Mouse (Mus musculus) E14TG2a.4 (cell line): ENCODE measurements around the gene Ric3.

Source experiments
- H3K27me3 ChIP-seq: 2 replicates; pipeline ENCODE4 v1.6.1; 2014; ENCODE audit warnings: low read length, control low read depth; ENCODE audit not compliant: insufficient read depth
- H3K36me3 ChIP-seq: 2 replicates; pipeline ENCODE4 v1.6.1; 2014; ENCODE audit warnings: low read length, control low read depth; ENCODE audit not compliant: insufficient read depth
- H3K4me1 ChIP-seq: replicated peaks from 2 replicates; pipeline ENCODE4 v1.6.1; 2014; ENCODE audit warnings: low read depth, low read length, control low read depth
- H3K4me3 ChIP-seq: replicated peaks from 2 replicates; pipeline ENCODE4 v1.5.1; 2014; ENCODE audit warnings: mild to moderate bottlenecking, low read length
- H3K9me3 ChIP-seq: 2 replicates; pipeline ENCODE4 v1.6.1; 2014; ENCODE audit warnings: low read length, control low read depth
- CTCF ChIP-seq: conservative IDR thresholded peaks from 2 replicates; pipeline ENCODE4 v1.5.1; 2014; ENCODE audit warnings: low read length
- NANOG ChIP-seq: IDR thresholded peaks from 2 replicates; pipeline ENCODE4 v1.6.1; 2014; ENCODE audit warnings: borderline replicate concordance, low read length, mixed read lengths
- POU5F1 ChIP-seq: IDR thresholded peaks from 2 replicates; pipeline ENCODE4 v1.6.1; 2014; ENCODE audit warnings: low read length, borderline replicate concordance

Ric3 gene

GRCm38 (mm10) chr7:109000315-109000954 lies 82.7 kb downstream of the Ric3 start:
- H3K4me1 ChIP-seq, result peaks cover 5% of the 10 kb centered on the region
- no peaks in the 10 kb centered on the region for H3K36me3 ChIP-seq
- TF ChIP-seq POU5F1 (no peak), CTCF (peak; percentile 63), NANOG (no peak)
- H3K27me3 ChIP-seq, result peaks cover 4% of the 10 kb centered on the region
- H3K4me3 ChIP-seq, result no peak overlapping the region
- H3K9me3 ChIP-seq, result no peaks in the 10 kb centered on the region

DNA sequence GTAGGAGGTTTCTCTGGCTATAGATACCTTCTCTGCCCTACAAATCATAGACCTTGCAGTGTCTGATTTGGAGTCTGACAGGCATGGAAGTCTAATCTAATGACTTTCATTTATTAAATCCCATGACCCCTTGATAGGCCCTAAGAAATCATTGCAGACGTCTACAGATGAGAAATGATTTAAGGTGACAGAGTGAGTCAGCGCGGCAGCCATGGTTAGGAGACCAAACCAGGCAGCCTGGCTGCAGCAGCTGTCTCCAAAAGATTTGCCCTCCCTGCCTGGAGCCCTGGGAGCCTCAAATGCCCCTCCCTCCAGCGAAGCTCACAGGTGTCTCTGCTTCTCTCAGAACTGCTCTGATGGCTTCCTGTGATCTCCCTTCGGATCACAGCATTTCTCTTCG lies 87.0 kb downstream of the Ric3 start:
- TF ChIP-seq CTCF (no peak), POU5F1 (no peak), NANOG (no peak)
- Histone ChIP-seq H3K4me3 (no peak overlapping the region), H3K9me3 (no peaks in the 10 kb centered on the region), H3K27me3 (no peaks in the 10 kb centered on the region), H3K36me3 (no peaks in the 10 kb centered on the region), H3K4me1 (peaks cover 5% of the 10 kb centered on the region)

DNA sequence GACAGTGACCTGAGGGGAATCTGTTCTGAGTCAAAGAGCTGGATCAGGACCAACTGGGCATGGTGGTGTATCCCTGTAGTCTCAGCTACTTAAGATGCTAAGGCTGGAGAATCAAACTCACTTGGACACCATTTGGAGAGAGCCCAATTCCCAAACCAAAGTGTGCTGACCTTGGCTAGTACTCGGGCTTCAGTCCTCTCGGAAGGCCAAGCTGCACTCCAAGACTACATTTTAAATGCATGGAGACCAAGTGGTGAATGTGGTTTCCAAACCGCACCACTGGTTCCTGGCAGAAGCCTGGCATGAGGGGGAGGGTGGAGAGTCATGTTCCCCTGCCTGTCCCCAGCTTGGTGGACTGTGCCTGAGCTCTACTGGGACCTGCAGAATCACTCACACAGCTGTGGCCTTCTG lies 89.2 kb downstream of the Ric3 start:
- Histone ChIP-seq H3K36me3 (no peaks in the 10 kb centered on the region), H3K4me1 (peaks cover 12% of the 10 kb centered on the region; the same call in 1 of the 2 replicates), H3K9me3 (no peaks in the 10 kb centered on the region), H3K4me3 (no peak overlapping the region), H3K27me3 (no peaks in the 10 kb centered on the region)
- TF ChIP-seq CTCF (no peak), POU5F1 (no peak), NANOG (no peak)

DNA sequence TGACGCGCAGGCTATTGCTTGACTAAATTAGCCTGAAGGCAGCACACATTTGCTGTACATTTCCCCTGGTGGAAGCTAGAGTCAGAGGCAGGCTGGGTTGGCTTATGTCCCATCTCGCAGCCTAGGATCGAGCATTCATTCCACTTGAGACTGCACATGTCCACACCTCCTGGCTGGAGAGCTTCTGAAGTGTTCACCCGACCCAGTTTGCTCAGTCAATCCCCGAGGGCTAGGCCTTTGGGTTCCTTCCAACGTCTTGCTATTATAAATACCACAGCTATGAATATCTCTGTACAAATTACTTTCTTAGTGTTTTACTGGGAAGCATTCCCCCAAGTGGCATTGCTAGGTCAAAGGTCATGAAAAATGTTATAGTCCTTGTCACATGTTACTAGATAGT lies 89.9 kb downstream of the Ric3 start:
- Histone ChIP-seq H3K4me1 (peaks cover 12% of the 10 kb centered on the region; the same call in 1 of the 2 replicates), H3K9me3 (no peaks in the 10 kb centered on the region), H3K36me3 (no peaks in the 10 kb centered on the region), H3K4me3 (no peak overlapping the region), H3K27me3 (no peaks in the 10 kb centered on the region)
- no peak for TF ChIP-seq POU5F1

- H3K27me3 ChIP-seq, result no peaks in the 10 kb centered on the region
- H3K36me3 ChIP-seq, result no peaks in the 10 kb centered on the region
- peaks cover 12% of the 10 kb centered on the region; the same call in 1 of the 2 replicates for H3K4me1 ChIP-seq
- no peak overlapping the region for H3K4me3 ChIP-seq
- H3K9me3 ChIP-seq, result no peaks in the 10 kb centered on the region
- TF ChIP-seq POU5F1, result no peak
- TF ChIP-seq CTCF, result no peak
- TF ChIP-seq NANOG, result no peak
Observed at GRCm38 (mm10) chr7:108991207-108991606, 91.9 kb downstream of the Ric3 start.

- H3K27me3 ChIP-seq, result no peaks in the 10 kb centered on the region
- H3K36me3 ChIP-seq, result no peaks in the 10 kb centered on the region
- no peak for TF ChIP-seq POU5F1
- H3K9me3 ChIP-seq, result no peaks in the 10 kb centered on the region
- H3K4me1 ChIP-seq, result peaks cover 12% of the 10 kb centered on the region; the same call in 1 of the 2 replicates
- no peak overlapping the region for H3K4me3 ChIP-seq
Observed at GRCm38 (mm10) chr7:108985934-108986708, 97.0 kb downstream of the Ric3 start.
